Mouse (Mus musculus) myocyte (in vitro differentiated cells): ENCODE measurements around the gene A630095N17Rik. TPM values are rescaled to one million over a fixed set of nuclear protein-coding genes. Genes with fewer than 3 reads are reported as not detected.

Experiments used
- H3K27me3 ChIP-seq: one replicate; pipeline ENCODE4 v1.6.1; 2011; ENCODE audit not compliant: control insufficient read depth, insufficient read depth, insufficient read length
- H3K36me3 ChIP-seq: one replicate; pipeline ENCODE4 v1.6.1; 2011; ENCODE audit not compliant: control insufficient read depth, insufficient read depth
- H3K4me2 ChIP-seq: one replicate; pipeline ENCODE4 v1.6.1; 2011; ENCODE audit warnings: low read depth, control low read depth
- H3K4me3 ChIP-seq: one replicate; pipeline ENCODE4 v1.5.1; 2011; ENCODE audit warnings: mild to moderate bottlenecking, control low read depth, moderate library complexity
- H3K79me2 ChIP-seq: one replicate; pipeline ENCODE4 v1.6.1; 2011; ENCODE audit not compliant: control insufficient read depth, insufficient read depth
- H3ac ChIP-seq: one replicate; pipeline ENCODE4 v1.6.1; 2011; ENCODE audit not compliant: control insufficient read depth, insufficient read length
- CEBPB ChIP-seq: IDR thresholded peaks from 2 replicates; pipeline ENCODE4 v1.6.1; 2011; ENCODE audit warnings: mild to moderate bottlenecking, moderate library complexity; ENCODE audit not compliant: poor library complexity, insufficient read depth, severe bottlenecking
- E2F4 ChIP-seq: IDR thresholded peaks from one replicate; pipeline ENCODE4 v1.6.1; 2011; ENCODE audit warnings: mild to moderate bottlenecking, control low read depth, moderate library complexity; ENCODE audit not compliant: insufficient read depth
- MAX ChIP-seq: IDR thresholded peaks from one replicate; pipeline ENCODE4 v1.6.1; 2011; ENCODE audit warnings: low read depth, mild to moderate bottlenecking, control low read depth
- MYOD1 ChIP-seq, 3 experiments: IDR thresholded peaks; one replicate each; pipeline ENCODE4 v1.6.1; 2011; ENCODE audit warnings: control low read depth in 2 of 3, low read depth in 2 of 3, mild to moderate bottlenecking in 2 of 3, moderate library complexity in 1 of 3; ENCODE audit not compliant: insufficient read length in 2 of 3, control insufficient read depth in 1 of 3
- MYOG ChIP-seq, 3 experiments: IDR thresholded peaks; one replicate each; pipeline ENCODE4 v1.6.1; 2011; ENCODE audit warnings: control low read depth in 2 of 3, low read depth in 2 of 3, mild to moderate bottlenecking in 2 of 3; ENCODE audit not compliant: insufficient read length in 2 of 3, control insufficient read depth in 1 of 3, insufficient read depth in 1 of 3
- POLR2A ChIP-seq: IDR thresholded peaks from one replicate; pipeline ENCODE4 v1.6.1; 2011; ENCODE audit warnings: low read depth, mild to moderate bottlenecking, control low read depth, moderate library complexity; ENCODE audit not compliant: insufficient read length
- POLR2AphosphoS2 ChIP-seq: IDR thresholded peaks from one replicate; pipeline ENCODE4 v1.6.1; 2011; ENCODE audit warnings: low read depth, control low read depth; ENCODE audit not compliant: insufficient read length
- REST ChIP-seq: IDR thresholded peaks from one replicate; pipeline ENCODE4 v1.6.1; 2011; ENCODE audit warnings: mild to moderate bottlenecking, control low read depth, moderate library complexity; ENCODE audit not compliant: insufficient read depth, insufficient read length
- SRF ChIP-seq: IDR thresholded peaks from one replicate; pipeline ENCODE4 v1.6.1; 2011; ENCODE audit warnings: low read depth; ENCODE audit not compliant: control insufficient read depth, insufficient read length
- TCF12 ChIP-seq: IDR thresholded peaks from one replicate; pipeline ENCODE4 v1.6.1; 2011; ENCODE audit warnings: mild to moderate bottlenecking, control low read depth; ENCODE audit not compliant: poor library complexity, insufficient read depth, severe bottlenecking
- TCF3 ChIP-seq: IDR thresholded peaks from one replicate; pipeline ENCODE4 v1.6.1; 2011; ENCODE audit warnings: low read depth, control low read depth; ENCODE audit not compliant: insufficient read length
- USF1 ChIP-seq: IDR thresholded peaks from one replicate; pipeline ENCODE4 v1.6.1; 2011; ENCODE audit warnings: low read depth, mild to moderate bottlenecking, control low read depth, moderate library complexity
- polyA plus RNA-seq: library from polyadenylated mRNA; unstranded; fragments of >200 nt; fragmentation: generic; extraction: Trizol; gene quantifications from one replicate; pipeline ENCODE4 v1.2.1, GENCODE M21; 2012; ENCODE audit warnings: missing spikeins

Gene A630095N17Rik
- polyA plus RNA-seq, 1 experiment, result 0.11 TPM

DNA sequence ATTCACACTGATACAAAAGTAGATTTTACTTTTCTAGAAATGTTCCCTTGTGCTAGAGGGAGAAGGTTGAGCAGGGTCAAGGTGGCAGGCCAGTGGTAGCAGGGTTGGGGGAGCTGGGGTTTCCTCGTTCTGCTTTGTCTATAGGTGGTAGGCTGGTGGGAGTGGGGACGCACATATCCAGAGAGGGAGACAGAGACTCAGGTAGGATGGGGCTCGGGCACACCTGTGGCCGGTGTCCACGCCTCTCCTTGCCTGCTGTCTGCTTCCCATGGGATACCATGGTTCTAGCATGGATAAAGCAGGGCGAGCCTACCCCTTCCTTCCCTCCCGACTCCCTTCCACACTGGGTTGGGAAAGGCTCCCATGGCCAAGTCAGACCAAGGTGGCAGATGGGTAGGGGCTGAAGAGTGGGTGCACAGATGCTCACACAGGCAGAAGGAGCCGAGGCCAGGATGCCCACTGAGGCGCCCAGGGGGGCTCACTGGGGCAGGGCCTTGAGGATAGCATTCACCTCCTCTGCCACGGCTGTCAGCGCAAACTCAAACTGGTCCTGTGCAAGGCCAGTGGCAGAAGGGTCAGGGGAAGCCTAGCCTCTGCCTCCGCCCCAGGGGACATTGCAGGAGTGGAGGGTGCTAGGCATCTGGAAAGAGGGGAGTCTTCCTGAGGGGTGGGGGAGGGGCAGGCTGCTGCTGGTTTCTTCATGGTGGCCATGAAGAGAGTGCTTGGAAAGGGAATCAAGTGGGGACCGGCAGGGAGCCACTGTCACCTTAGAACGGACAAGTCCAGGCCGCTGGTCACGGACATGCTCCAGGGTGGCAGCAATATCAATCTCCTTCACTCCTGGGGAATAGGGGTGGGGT lies 15.4 kb upstream of the A630095N17Rik start:
- peak overlapping the region; percentile 66 for H3K4me2 ChIP-seq
- H3K4me3 ChIP-seq, result no peak overlapping the region
- no peak overlapping the region for H3ac ChIP-seq
- H3K36me3 ChIP-seq, result peaks cover 7% of the 10 kb centered on the region
- no peaks in the 10 kb centered on the region for H3K79me2 ChIP-seq
- no peaks in the 10 kb centered on the region for H3K27me3 ChIP-seq
- TF ChIP-seq E2F4 (no peak), MYOG (IDR thresholded peaks at IDR 0.05; ENCODE audit: control insufficient read depth in 1 of 3, insufficient read depth in 1 of 3, insufficient read length in 2 of 3, low read depth in 2 of 3) (no peak), TCF3 (no peak), TCF12 (no peak), SRF (no peak), MAX (no peak), CEBPB (no peak), MYOD1 (IDR thresholded peaks at IDR 0.05; ENCODE audit: control insufficient read depth in 1 of 3, insufficient read length in 2 of 3, low read depth in 2 of 3) (no peak), POLR2AphosphoS2 (no peak), USF1 (no peak), REST (no peak)

DNA sequence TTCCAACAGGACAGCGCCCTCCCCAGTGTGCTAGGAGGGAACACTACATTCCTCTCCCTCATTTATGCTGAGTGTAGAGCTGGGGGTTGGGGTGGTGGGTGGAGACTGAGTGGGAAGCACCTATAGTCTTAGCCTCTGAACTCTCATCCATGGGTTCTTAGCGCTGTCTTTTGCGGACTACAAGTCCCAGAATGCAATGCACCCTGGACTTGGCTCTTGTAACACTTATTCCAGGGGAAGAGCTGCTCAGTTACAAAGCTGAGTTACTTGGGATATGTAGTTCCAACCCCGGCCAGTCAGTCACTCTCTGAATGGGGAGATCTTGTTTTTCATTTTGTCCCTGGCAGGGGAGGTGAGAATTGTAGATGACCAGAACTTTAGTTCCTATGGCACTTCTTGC lies 12.9 kb upstream of the A630095N17Rik start:
- Histone ChIP-seq H3K4me3 (no peak overlapping the region), H3ac (no peak overlapping the region), H3K36me3 (peaks cover 19% of the 10 kb centered on the region), H3K4me2 (no peak overlapping the region), H3K79me2 (no peaks in the 10 kb centered on the region), H3K27me3 (no peaks in the 10 kb centered on the region)
- TF ChIP-seq POLR2A (no peak), TCF12 (no peak), SRF (no peak), MYOG (IDR thresholded peaks at IDR 0.05; ENCODE audit: control insufficient read depth in 1 of 3, insufficient read depth in 1 of 3, insufficient read length in 2 of 3, low read depth in 2 of 3) (no peak), REST (no peak), TCF3 (no peak), E2F4 (no peak), CEBPB (no peak), MYOD1 (IDR thresholded peaks at IDR 0.05; ENCODE audit: control insufficient read depth in 1 of 3, insufficient read length in 2 of 3, low read depth in 2 of 3) (no peak), POLR2AphosphoS2 (no peak), MAX (no peak), USF1 (no peak)

DNA sequence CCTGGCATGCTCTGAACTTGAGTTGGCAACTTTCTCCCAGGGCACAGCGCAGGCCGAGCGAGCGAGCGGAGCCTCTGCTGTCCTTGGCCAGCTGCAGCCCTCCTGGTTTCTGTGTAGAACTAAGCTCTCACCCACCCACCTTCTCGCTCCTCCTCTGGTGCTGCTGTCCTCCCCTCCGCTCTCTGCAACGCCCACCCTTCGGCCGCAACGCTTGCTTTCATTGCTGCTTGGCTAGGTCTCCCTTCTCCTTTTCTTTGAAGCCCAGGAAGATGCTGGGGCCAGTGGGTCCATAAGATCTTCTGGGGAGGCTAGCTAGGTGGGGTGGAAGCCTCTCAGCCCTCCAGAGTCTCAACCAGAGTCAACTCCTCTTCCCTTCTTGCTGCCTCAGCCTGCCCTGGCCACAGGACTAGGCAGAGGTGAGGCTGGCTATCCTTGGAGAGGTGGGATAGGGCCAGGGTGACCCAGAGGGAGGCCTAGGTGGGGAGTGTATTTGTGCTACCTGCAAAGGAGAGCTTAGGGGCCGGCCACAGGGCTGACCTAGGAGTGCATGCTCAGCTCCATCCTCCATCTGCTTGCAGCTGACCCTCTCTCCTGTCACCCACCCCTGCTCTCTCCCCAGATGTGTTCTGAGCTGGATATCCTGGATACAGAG lies 12.4 kb upstream of the A630095N17Rik start:
- H3K4me2 ChIP-seq, result no peak overlapping the region
- no peaks in the 10 kb centered on the region for H3K79me2 ChIP-seq
- no peaks in the 10 kb centered on the region for H3K27me3 ChIP-seq
- peaks cover 21% of the 10 kb centered on the region for H3K36me3 ChIP-seq
- no peak overlapping the region for H3ac ChIP-seq
- no peak overlapping the region for H3K4me3 ChIP-seq
- no peak for TF ChIP-seq POLR2AphosphoS2
- no peak for TF ChIP-seq REST
- TF ChIP-seq MAX, result no peak
- no peak for TF ChIP-seq MYOG (IDR thresholded peaks at IDR 0.05; ENCODE audit: control insufficient read depth in 1 of 3, insufficient read depth in 1 of 3, insufficient read length in 2 of 3, low read depth in 2 of 3)

DNA sequence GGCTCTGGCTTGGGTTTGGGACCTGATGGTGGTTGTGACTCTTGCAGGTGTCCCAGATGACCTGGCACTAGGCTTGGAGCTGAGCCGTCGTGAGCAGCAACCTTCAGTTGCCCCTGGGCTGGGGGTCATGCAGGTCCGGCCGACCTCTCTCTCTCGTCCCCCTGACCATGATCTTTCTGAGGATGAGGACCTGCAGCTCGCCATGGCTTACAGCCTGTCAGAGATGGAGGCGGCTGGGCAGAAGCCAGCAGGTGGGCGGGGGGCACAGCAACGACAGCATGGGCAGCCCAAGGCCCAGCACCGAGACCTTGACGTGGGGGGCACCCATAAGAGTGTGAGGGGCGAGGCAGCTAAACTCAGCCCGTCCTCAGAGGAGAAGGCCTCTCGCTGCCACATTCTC lies 11.5 kb upstream of the A630095N17Rik start:
- Histone ChIP-seq H3K4me3 (no peak overlapping the region), H3K79me2 (no peaks in the 10 kb centered on the region), H3ac (no peak overlapping the region), H3K36me3 (peaks cover 21% of the 10 kb centered on the region), H3K4me2 (no peak overlapping the region), H3K27me3 (no peaks in the 10 kb centered on the region)
- no peak for TF ChIP-seq CEBPB
- no peak for TF ChIP-seq POLR2AphosphoS2
- no peak for TF ChIP-seq TCF3
- TF ChIP-seq REST, result no peak
- no peak for TF ChIP-seq MAX
- no peak for TF ChIP-seq MYOD1 (IDR thresholded peaks at IDR 0.05; ENCODE audit: control insufficient read depth in 1 of 3, insufficient read length in 2 of 3, low read depth in 2 of 3)
- TF ChIP-seq MYOG (IDR thresholded peaks at IDR 0.05; ENCODE audit: control insufficient read depth in 1 of 3, insufficient read depth in 1 of 3, insufficient read length in 2 of 3, low read depth in 2 of 3), result no peak
- no peak for TF ChIP-seq SRF
- no peak for TF ChIP-seq TCF12
